Mouse (Mus musculus) layer of hippocampus, adult 2 months (tissue): Measurements from ENCODE around the gene Rab1a. TPM values are rescaled to one million over a fixed set of nuclear protein-coding genes. Genes with fewer than 3 reads are reported as not detected.
"Not testable (repeated sequence)": the region's sequence is repeated elsewhere in the genome, so short reads cannot be mapped to it uniquely, and the experiment has no call there.

ENCODE experiments used
- DNase-seq, 2 experiments: peaks; one replicate each; pipeline ENCODE4 v3.0.0; 2022; ENCODE audit warnings: low spot score in 2 of 2
- H3K27ac ChIP-seq: fragments of 200-600 bp; 2 replicates; pipeline ENCODE4 v1.8.1; 2022
- H3K4me3 ChIP-seq: fragments of 200-600 bp; 2 replicates; pipeline ENCODE4 v1.8.1; 2022; ENCODE audit warnings: mild to moderate bottlenecking
- CTCF ChIP-seq: fragments of 200-600 bp; conservative IDR thresholded peaks from 2 replicates; pipeline ENCODE4 v1.8.1; 2022; ENCODE audit warnings: antibody characterized with exemption, mild to moderate bottlenecking, moderate library complexity
- long read RNA-seq, 2 experiments: library from polyadenylated mRNA; stranded (forward); transcript quantifications; one replicate each; pipeline ENCODE4 v2.0.0; 2021; ENCODE audit warnings: borderline mapping rate in 2 of 2
- total RNA-seq, 2 experiments: library from RNA; stranded (reverse); gene quantifications; 2 replicates each; pipeline ENCODE4 v1.2.3; 2021

Rab1a gene
- 100 to 1,000 TPM; 161 to 162 TPM for total RNA-seq
- long read RNA-seq, experiment 1, transcript Rab1a-201 (6 exons, 2,827 nt), result major isoform, 147 of 150 reads
- long read RNA-seq, experiment 1, partial matches to known transcripts, result 0 of 150 reads
- long read RNA-seq, experiment 1, other reads (novel, unspliced or antisense), result 3 of 150 reads
- long read RNA-seq, experiment 2, transcript Rab1a-201 (6 exons, 2,827 nt), result major isoform, 185 of 195 reads
- long read RNA-seq, experiment 2, partial matches to known transcripts, result 1 of 195 reads
- long read RNA-seq, experiment 2, other reads (novel, unspliced or antisense), result 9 of 195 reads

GRCm38 (mm10) chr11:20200713-20201575, at the start of gene Rab1a:
Gene Rab1a (plus strand): TSS chr11:20201432.
- DNase-seq, result peak; percentile 100
- Histone ChIP-seq H3K27ac (peak within 1 kb of the TSS; percentile 96), H3K4me3 (peak within 1 kb of the TSS; percentile 93)
- peak; percentile 82 for TF ChIP-seq CTCF

GRCm38 (mm10) chr11:20152107-20152901, 48.9 kb upstream of the Rab1a start:
- Histone ChIP-seq H3K27ac (no peak overlapping the region), H3K4me3 (no peak overlapping the region)
- TF ChIP-seq CTCF, result no peak
- no peak for DNase-seq

- H3K27ac ChIP-seq, DNase-seq, H3K4me3 ChIP-seq: not testable (repeated sequence)
Observed at GRCm38 (mm10) chr11:20153542-20153941, 47.7 kb upstream of the Rab1a start.

- no peak for DNase-seq
- H3K4me3 ChIP-seq, result no peak overlapping the region
- TF ChIP-seq CTCF, result no peak
- no peak overlapping the region for H3K27ac ChIP-seq
Observed at GRCm38 (mm10) chr11:20158879-20159278, 42.4 kb upstream of the Rab1a start.

GRCm38 (mm10) chr11:20164979-20165867, 36.0 kb upstream of the Rab1a start:
- no peak for DNase-seq
- H3K27ac ChIP-seq, result no peak overlapping the region
- no peak for TF ChIP-seq CTCF

GRCm38 (mm10) chr11:20165991-20166390, 35.2 kb upstream of the Rab1a start:
- TF ChIP-seq CTCF, result no peak
- DNase-seq, result no peak
- Histone ChIP-seq H3K4me3 (no peak overlapping the region), H3K27ac (no peak overlapping the region)

More at GRCm38 (mm10) chr11:20164979-20165867, 36.0 kb upstream of the Rab1a start:
- H3K4me3 ChIP-seq, result no peak overlapping the region

- DNase-seq, H3K4me3 ChIP-seq, H3K27ac ChIP-seq: not testable (repeated sequence)
Observed at GRCm38 (mm10) chr11:20166476-20166875, 34.8 kb upstream of the Rab1a start.

GRCm38 (mm10) chr11:20168972-20169371, 32.3 kb upstream of the Rab1a start:
- DNase-seq, result no peak
- no peak overlapping the region for H3K27ac ChIP-seq
- no peak overlapping the region for H3K4me3 ChIP-seq
- no peak for TF ChIP-seq CTCF

GRCm38 (mm10) chr11:20187271-20187670, 14.0 kb upstream of the Rab1a start:
- Histone ChIP-seq H3K27ac (no peak overlapping the region), H3K4me3 (no peak overlapping the region)
- DNase-seq, result no peak
- TF ChIP-seq CTCF, result no peak

- Histone ChIP-seq H3K27ac (no peak overlapping the region), H3K4me3 (no peak overlapping the region)
- TF ChIP-seq CTCF, result no peak
- no peak for DNase-seq
Observed at GRCm38 (mm10) chr11:20193100-20193736, 8.0 kb upstream of the Rab1a start.

- peak overlapping the region; percentile 93 for H3K4me3 ChIP-seq
- peak; percentile 32 to 47 for DNase-seq
- H3K27ac ChIP-seq, result peak overlapping the region; percentile 96
- no peak for TF ChIP-seq CTCF
Observed at GRCm38 (mm10) chr11:20201661-20202101, 449 bp downstream of the Rab1a start.
